Mouse (Mus musculus): ENCODE data around the gene Olfr729.

Olfr729 gene

GRCm38 (mm10) chr14:50152810-50153209 is at the start of gene Olfr729:
Gene Olfr729 (minus strand): TSS chr14:50152910.
- DNase-seq (ENCODE audit: low read depth) = no peak

GRCm38 (mm10) chr14:50188098-50188497 is 35.4 kb upstream of the Olfr729 start, which contains the start of gene Olfr730:
Gene Olfr730 (minus strand): TSS chr14:50188198.
- no peak for DNase-seq (ENCODE audit: low read depth)

GRCm38 (mm10) chr14:50142580-50142979 is 10.1 kb downstream of the Olfr729 start, which contains the start of gene Olfr728:
Gene Olfr728 (minus strand): TSS chr14:50142680.
- no peak for DNase-seq (ENCODE audit: low read depth)

DNA sequence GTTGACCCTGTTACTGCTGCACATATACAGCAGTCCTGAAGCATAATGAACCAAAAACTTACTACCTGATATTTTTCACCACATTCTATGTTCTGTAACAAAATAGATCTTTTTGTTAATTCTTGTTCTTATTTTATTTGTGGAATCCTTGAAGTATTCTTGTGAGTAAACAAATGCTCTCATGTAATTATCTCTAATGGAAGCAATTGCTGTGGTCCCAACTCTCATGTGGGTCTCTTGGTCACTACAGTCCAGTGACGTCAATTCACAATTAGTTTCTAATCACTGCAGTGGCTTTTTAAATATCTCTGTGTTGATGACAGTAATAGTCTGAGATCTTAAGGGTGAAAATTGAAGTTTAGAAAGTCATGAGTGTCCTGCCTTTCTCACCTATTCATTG is 29.8 kb downstream of the Olfr729 start, which contains the start of gene Olfr727:
Gene Olfr727 (plus strand): TSS at position 301 of the 400 bp plus-strand sequence.
- no peak for DNase-seq (ENCODE audit: low read depth)
